Mouse (Mus musculus) fibroblast of lung, adult 2 months (primary cell): ENCODE results near the gene Gdf10.

Experiments used
- DNase-seq: peaks from one replicate; pipeline ENCODE4 v3.0.0-alpha.2; 2011; ENCODE audit warnings: low read depth

The Gdf10 gene

DNA sequence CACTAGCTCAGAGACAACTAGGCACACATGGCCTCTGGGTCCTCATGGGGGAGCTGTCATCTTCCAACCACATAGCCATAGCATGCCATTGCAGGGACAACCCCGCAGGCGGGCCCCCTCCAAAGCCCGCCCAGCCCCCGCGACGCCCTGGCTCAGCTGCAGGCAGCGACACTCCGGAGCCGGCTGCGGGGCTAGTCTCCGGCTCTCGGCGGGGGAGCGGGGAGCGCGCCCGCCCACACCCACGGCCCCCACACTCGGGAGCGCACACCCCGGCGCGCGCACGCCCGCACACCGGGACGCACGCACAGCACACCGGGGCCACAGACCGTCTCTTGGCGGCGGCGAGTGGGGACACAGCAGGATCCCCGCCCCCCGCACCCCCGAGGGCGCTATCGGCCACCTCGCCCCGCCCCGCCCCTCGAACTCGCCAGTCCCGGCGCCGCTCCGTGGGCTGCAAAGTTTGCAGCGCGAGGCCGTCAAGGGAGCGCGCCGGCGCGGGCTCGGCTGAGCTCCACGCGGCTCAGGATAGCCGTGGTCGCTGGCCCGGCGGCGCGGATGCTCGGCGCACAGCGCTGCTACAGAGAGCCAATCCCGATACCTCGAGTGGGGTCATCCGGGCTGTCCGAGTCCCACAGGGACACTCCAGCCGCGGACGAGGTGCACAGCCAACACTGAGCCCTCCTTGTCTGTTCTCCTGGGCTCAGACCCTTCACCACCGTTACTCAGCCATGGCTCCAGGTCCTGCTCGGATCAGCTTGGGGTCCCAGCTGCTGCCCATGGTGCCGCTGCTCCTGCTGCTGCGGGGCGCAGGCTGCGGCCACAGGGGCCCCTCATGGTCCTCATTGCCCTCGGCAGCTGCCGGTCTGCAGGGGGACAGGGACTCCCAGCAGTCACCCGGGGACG, at the start of gene Gdf10:
Gene Gdf10 (plus strand): TSS at position 420 of the 903 bp plus-strand sequence.
- no peak for DNase-seq

- no peak for DNase-seq
Observed at GRCm38 (mm10) chr14:33878826-33879225, 44.6 kb upstream of the Gdf10 start.

DNA sequence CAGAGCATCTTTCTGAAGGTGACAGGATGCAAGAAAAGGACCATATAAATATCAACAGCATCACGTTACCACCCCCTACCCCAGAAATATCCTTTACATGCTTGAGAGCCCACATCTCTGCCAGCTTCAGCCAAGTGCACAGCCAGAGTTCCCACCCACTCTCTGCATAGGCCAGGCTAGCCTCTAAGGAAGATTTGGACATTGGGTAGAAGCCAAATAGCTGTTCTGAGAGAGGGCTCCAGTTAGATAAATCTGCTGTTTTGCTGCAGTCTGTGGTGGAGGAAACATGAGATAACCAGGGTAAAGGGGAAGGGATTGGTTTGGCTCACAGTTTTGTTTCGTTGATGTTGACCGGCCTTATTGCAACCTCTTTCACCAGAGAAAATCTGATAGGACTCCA, 43.2 kb upstream of the Gdf10 start:
- DNase-seq = no peak

- no peak for DNase-seq
Observed at GRCm38 (mm10) chr14:33881471-33881870, 41.9 kb upstream of the Gdf10 start.

- no peak for DNase-seq
Observed at GRCm38 (mm10) chr14:33883046-33883445, 40.3 kb upstream of the Gdf10 start.

- DNase-seq = no peak
Observed at GRCm38 (mm10) chr14:33885466-33885865, 37.9 kb upstream of the Gdf10 start.

DNA sequence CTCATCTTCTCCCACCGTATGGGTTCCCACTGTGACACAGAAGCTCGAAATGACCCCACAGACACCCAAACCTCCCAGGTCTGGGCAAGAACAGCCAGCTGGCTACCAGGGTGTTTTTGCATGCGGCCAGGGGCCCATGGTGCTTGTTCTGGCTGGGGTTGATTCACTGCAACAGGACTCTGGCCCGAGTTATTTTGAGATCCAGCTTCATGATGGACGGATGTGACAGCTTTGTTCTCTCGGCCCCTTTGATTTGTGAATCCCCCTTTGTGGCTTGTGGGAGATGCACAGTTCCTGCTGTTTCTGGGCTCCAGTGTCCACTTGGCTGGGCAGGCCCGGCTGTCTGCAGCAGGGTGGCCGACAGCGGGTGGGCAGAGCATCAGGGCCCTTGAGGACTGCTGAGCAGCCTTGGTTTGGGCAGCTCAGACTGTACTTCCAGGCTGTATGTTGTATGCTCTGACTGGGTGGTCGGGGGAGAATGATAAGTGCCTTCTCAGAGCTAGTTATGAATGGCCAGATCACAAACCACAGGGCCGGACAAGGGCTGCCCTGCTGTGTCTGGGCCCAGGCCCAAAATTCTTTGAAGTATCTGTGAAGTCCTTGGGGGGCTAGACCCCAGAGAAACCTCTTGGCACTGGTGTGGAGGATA, 34.9 kb upstream of the Gdf10 start:
- DNase-seq = no peak

GRCm38 (mm10) chr14:33889971-33890370, 33.4 kb upstream of the Gdf10 start:
- DNase-seq = no peak

- DNase-seq = no peak
Observed at GRCm38 (mm10) chr14:33891507-33891906, 31.9 kb upstream of the Gdf10 start.

DNA sequence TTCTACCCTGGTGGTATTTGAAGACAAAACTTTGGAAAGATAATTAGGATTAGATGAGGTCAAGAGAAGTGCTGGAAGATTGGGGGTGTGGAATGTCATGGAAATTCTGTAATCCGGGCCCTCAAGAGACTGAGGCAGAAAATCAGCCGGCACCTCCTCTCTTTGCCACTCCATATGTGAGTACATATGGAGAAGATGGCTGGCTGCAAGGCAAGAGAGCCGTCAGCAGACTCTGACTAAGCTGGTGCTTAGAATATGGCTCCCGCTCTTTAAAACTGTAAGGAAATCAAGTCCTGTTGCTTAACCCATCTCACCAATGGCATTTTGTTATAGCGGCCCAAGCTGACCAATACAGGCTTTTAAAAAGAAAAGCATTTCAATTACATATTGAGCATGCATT, 27.6 kb upstream of the Gdf10 start:
- DNase-seq = no peak

DNA sequence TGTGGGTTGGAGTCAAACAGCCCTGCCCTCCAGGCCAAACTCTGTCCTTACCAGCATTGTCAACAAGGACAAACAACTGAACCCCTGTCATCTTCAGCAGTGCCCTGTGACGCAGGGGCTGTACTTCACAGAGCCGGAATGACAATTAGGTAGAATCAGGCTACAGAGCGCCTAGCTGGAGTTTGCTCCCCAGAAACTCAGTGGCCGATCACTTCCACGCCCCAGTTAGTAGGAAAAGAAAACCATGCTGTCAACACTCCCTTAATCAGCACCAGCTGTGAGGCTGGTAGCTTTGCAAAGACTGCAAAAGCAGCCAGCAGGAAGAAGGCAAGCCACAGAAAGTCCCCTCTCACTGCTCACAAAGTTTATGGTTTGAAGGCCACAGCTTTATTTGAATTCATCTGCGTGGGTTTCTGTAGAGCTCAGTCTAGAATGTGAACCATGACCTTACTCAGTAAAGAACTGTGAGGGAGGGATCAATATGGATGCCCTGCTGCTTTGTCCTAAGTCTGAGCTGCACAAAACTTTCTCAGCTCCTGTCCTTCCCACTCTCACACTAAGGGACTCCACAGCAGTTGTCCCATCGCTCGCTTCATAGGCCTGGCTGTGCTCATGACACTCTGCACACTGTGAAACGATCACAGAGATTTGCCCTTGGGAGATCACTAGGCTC, 26.6 kb upstream of the Gdf10 start:
- DNase-seq = peak; percentile 36

DNA sequence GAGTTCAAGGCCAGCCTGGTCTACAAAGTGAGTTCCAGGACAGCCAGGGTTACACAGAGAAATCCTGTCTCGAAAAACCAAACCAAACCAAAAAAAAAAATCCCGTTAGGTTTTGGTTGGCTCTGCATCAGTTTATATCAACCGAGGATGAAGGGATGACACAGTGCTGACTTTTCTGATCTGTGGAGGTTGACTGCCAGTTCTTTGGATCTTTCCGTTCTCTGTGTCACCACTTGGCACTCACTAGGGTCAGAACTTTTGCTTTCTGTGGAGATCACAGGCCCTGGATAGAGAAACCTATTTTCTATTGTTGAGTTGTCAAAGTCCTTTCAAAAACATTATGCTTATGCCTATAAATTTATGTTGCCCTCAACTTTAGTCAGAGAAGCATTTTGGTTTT, 20.6 kb upstream of the Gdf10 start:
- no peak for DNase-seq

DNA sequence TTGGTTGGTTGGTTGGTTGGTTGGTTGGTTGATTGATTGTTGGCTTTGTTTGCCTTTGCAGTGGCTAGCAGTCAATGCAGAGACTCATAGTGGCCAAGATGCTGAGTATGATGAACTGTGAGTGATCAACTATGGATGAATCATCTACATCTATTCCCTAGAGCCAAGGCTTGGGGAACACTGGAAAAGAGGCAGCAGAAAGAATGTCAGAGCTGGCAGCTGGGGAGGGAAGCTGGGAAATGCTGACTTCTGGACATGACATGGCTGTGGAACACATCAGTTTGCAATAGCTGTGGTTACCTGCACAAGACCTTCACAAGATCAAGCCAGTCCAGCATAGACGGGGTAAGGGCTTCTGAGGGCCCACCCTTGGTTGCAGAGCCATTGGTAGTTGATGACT, 20.2 kb upstream of the Gdf10 start:
- DNase-seq = no peak

- no peak for DNase-seq
Observed at GRCm38 (mm10) chr14:33904851-33905250, 18.5 kb upstream of the Gdf10 start.

- DNase-seq = no peak
Observed at GRCm38 (mm10) chr14:33913727-33914126, 9.7 kb upstream of the Gdf10 start.

- DNase-seq = no peak
Observed at GRCm38 (mm10) chr14:33914206-33914605, 9.2 kb upstream of the Gdf10 start.

DNA sequence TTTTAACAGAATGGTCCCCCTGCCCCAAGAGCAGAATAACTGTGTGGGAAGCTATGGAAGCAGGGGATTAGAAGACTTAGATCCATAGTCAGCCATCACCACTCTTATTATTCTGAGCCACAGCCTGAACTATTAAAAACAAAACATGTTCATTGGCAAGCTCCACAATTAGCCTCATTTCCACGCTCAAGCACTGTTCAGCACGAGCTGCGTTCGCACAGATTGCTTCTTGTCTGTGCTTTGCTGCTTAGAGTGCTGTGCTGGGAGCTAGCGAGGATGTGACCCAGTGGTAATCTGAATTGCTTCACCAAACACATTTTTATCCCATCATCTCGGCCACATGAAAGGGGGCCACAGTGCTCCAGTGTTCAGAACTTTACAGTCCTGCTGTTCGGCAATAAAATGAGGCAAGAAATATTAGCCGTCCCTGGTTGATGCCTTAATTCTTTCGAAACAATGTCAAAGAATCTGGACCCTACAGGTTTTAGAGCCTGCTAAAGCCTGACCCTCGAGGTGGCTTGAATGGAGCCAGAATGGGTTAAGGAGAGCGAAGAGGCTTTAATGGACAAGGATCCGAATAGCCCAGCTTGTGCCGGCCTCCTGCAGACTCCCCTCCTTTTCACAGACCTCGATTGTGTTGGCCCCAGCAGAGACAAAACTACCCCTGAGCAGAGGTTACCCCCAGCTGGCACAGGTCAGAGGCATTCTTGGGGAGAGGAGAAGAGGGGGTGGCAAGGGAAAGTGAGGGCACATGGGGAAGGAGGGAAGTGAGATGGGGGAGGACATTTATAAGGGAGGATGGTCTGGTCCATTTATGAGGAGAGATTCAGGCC, 2.4 kb upstream of the Gdf10 start:
- DNase-seq = no peak

DNA sequence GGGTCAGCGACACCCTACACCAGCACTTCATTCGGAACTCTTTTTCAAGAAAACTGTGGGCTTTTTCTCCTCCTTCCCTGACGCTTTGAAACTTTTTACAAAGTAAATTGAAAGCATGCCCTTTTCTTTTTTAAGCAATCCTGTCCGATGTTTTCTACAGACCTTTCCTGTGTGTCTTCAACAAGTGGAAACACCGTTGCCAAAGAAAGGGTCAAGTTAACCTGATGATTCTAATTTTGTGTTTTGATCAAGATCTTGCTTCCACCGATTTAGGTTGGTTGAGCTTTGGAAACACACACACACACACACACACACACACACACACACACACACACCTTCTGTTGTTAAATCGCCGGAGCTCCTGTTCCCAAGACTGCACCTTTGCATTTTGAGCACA, 618 bp upstream of the Gdf10 start:
- no peak for DNase-seq

DNA sequence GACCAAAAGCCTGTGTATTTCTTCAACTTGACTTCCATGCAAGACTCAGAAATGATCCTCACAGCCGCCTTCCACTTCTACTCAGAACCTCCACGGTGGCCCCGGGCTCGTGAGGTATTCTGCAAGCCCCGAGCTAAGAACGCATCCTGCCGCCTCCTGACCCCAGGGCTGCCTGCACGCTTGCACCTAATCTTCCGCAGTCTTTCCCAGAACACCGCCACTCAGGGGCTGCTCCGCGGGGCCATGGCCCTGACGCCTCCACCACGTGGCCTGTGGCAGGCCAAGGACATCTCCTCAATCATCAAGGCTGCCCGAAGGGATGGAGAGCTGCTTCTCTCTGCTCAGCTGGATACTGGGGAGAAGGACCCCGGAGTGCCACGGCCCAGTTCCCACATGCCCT, 8.5 kb downstream of the Gdf10 start:
- DNase-seq = no peak

DNA sequence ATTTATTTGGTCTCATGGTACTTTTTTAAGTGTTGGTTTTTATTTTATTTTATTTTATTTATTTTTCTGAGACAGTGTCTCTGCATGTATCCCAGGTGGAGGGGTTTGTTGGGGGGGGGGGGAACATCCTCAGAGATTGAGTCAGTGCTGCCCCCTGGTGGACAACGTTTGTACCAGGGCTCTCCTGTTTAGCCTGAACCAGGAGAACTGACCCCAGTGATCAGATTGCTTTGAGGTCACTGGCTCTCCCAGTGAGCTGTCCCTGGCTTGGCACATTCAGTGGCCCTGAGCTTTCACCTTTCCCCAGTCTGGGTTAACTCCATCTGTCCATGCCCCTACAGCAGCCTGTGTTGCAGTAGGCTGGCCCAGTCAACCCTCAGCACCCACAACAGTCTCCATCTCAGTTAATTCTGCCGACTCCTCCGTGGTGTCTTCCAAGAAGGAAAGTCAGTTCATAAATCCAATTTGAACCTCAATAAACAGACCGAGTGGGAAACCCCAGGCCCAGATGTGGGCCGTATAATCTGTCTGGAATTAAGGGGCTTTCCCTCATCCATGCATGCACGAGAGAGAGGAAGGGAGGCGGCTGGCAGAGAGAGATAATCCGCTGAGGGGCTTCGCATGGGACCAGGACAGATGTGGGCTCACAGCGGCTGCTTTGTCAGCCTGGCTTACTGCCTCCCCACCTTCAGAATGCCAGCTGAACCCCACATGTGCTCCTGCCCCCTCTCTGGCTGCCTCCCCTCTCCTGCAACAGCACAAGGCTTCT, 9.7 kb downstream of the Gdf10 start:
- DNase-seq = no peak

DNA sequence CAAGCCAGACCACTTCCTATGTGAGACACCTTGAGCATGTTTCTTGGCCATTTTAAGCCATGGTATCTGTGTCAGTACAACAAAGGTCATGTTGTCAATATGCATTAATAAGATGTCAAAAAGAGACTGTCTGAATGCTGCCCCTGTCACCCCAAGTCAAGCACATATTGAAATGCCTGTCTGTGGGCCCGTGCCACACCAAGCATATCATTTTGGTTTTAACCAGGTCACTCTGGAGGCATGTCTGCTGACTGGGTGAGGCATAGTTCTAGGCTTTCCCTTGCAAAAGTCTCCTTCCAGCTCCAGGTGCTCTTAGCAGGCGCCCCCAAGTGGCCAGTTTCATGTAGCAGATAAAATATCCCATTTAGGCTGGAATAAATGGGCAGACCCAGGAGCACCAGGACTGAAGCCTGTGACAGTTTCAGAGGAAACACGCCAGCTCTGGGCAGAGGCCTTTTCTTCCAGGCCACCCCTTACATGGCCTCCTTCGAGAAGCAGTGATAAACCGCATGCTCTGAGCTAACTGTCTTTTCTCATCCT, 10.5 kb downstream of the Gdf10 start:
- DNase-seq = no peak
